Mouse (Mus musculus): Measurements from ENCODE around the gene Ttc41.

DNA sequence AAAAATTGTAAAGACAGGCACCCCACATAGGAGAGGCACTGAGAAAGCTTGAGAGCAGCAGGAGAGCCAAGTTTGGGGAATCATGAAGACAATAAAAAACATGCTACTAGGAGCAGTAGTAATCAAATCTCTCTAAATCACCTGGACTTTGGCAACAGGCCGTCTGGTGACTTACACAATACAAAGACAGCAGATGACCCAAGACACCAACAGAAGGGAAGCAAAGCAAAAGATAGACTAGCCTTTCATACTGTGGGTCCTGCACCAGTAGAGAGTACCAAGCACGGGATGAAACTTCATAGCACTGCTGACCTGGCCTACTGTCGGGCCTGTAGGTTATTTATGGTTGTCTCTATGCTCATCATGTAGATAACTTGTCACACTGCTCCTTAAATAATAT is 5.4 kb upstream of the Ttc41 start:
- TF ChIP-seq POLR2A (IDR thresholded peaks at IDR 0.05; ENCODE audit: borderline replicate concordance, low read depth, low read length) (no peak), CTCF (IDR thresholded peaks at IDR 0.05; ENCODE audit: low read depth, low read length) (no peak)

Data from bone marrow macrophage, adult 2 months (primary cell).